Mouse (Mus musculus) CH12.LX (cell line): ENCODE measurements around the gene 4930516K23Rik. TPM values are rescaled to one million over a fixed set of nuclear protein-coding genes. Genes with fewer than 3 reads are reported as not detected.
A peak's percentile ranks its signal among the peaks of the same experiment; 100 is the strongest.

Source experiments
- DNase-seq: peaks from one replicate; pipeline ENCODE4 v3.0.0-alpha.2; 2013; ENCODE audit errors: extremely low read depth
- H3K27ac ChIP-seq: 2 replicates; pipeline ENCODE4 v1.5.1; 2012; ENCODE audit warnings: low read depth, mild to moderate bottlenecking, control low read depth, moderate library complexity; ENCODE audit not compliant: insufficient read depth
- H3K27me3 ChIP-seq: replicated peaks from 2 replicates; pipeline ENCODE3; 2012; ENCODE audit warnings: inconsistent platforms
- H3K36me3 ChIP-seq, 2 experiments: replicated peaks in 1 of 2; 2 replicates each; pipeline versions ENCODE3 to v1.6.1; 2012; ENCODE audit warnings: inconsistent platforms in 1 of 2, low read length in 1 of 2, mild to moderate bottlenecking in 1 of 2, mixed read lengths in 1 of 2, moderate library complexity in 1 of 2; ENCODE audit not compliant: control insufficient read depth in 1 of 2, insufficient read depth in 1 of 2
- H3K4me1 ChIP-seq, 2 experiments: 2 replicates each; pipeline ENCODE4 v1.6.1; 2012; ENCODE audit warnings: inconsistent platforms in 1 of 2, moderate library complexity in 1 of 2; ENCODE audit not compliant: insufficient read depth in 2 of 2, control insufficient read depth in 1 of 2
- H3K4me2 ChIP-seq: 2 replicates; pipeline ENCODE4 v1.6.1; 2012; ENCODE audit warnings: low read depth, mild to moderate bottlenecking, control low read depth; ENCODE audit not compliant: poor library complexity, insufficient read depth, severe bottlenecking
- H3K4me3 ChIP-seq, 3 experiments: fragments of 150-350 bp in 1 of 3; sonication (generic) in 1 of 3; replicated peaks in 1 of 3; 2 replicates each; pipeline versions ENCODE3 to v1.5.1; 2011 to 2012; ENCODE audit warnings: low read depth in 2 of 3, low read length in 2 of 3, mild to moderate bottlenecking in 2 of 3, moderate library complexity in 2 of 3, control low read depth in 1 of 3, improper control_type of control experiment in 1 of 3, inconsistent platforms in 1 of 3, mixed read lengths in 1 of 3; ENCODE audit not compliant: poor library complexity in 1 of 3
- H3K79me2 ChIP-seq: replicated peaks from 2 replicates; pipeline ENCODE4 v1.6.1; 2012; ENCODE audit warnings: mild to moderate bottlenecking, moderate library complexity; ENCODE audit not compliant: control insufficient read depth, poor library complexity, insufficient read depth, severe bottlenecking; ENCODE audit errors: extremely low read depth
- H3K9ac ChIP-seq: 2 replicates; pipeline ENCODE4 v1.6.1; 2012; ENCODE audit warnings: low read depth, mild to moderate bottlenecking, control low read depth, moderate library complexity; ENCODE audit not compliant: insufficient read depth
- H3K9me3 ChIP-seq: replicated peaks from 2 replicates; pipeline ENCODE3; 2012; ENCODE audit warnings: low read length, inconsistent platforms, mixed read lengths
- CHD1 ChIP-seq: IDR thresholded peaks from 2 replicates; pipeline ENCODE4 v1.6.1; 2012; ENCODE audit warnings: low read depth, low read length, improper control_type of control experiment, inconsistent platforms
- CHD2 ChIP-seq: IDR thresholded peaks from 2 replicates; pipeline ENCODE4 v1.6.1; 2011; ENCODE audit warnings: low read length, improper control_type of control experiment
- ELF1 ChIP-seq: IDR thresholded peaks from 2 replicates; pipeline ENCODE4 v1.6.1; 2014; ENCODE audit warnings: low read depth, mild to moderate bottlenecking, inconsistent platforms, low read length, improper control_type of control experiment
- IRF4 ChIP-seq: IDR thresholded peaks from 2 replicates; pipeline ENCODE4 v1.6.1; 2014; ENCODE audit warnings: low read depth, mild to moderate bottlenecking, inconsistent platforms, low read length, improper control_type of control experiment
- MAFK ChIP-seq: IDR thresholded peaks from 2 replicates; pipeline ENCODE4 v1.6.1; 2011; ENCODE audit warnings: low read length, improper control_type of control experiment; ENCODE audit not compliant: insufficient replicate concordance
- MAX ChIP-seq: IDR thresholded peaks from 2 replicates; pipeline ENCODE4 v1.6.1; 2011; ENCODE audit warnings: low read length, improper control_type of control experiment
- NELFE ChIP-seq: IDR thresholded peaks from 2 replicates; pipeline ENCODE4 v1.6.1; 2011; ENCODE audit warnings: low read depth, low read length, improper control_type of control experiment
- NRF1 ChIP-seq: IDR thresholded peaks from 2 replicates; pipeline ENCODE4 v1.6.1; 2014; ENCODE audit warnings: low read depth, mild to moderate bottlenecking, inconsistent platforms, low read length, improper control_type of control experiment, moderate library complexity
- RAD21 ChIP-seq: IDR thresholded peaks from 2 replicates; pipeline ENCODE4 v1.6.1; 2011; ENCODE audit warnings: low read depth, mild to moderate bottlenecking, low read length, improper control_type of control experiment, moderate library complexity
- RCOR1 ChIP-seq: conservative IDR thresholded peaks from 2 replicates; pipeline ENCODE4 v1.6.1; 2012; ENCODE audit warnings: low read depth, mild to moderate bottlenecking, inconsistent platforms, low read length, improper control_type of control experiment
- SMC3 ChIP-seq: IDR thresholded peaks from 2 replicates; pipeline ENCODE4 v1.6.1; 2011; ENCODE audit warnings: low read depth, low read length, improper control_type of control experiment
- TCF12 ChIP-seq: IDR thresholded peaks from 2 replicates; pipeline ENCODE4 v1.6.1; 2014; ENCODE audit warnings: low read depth, mild to moderate bottlenecking, inconsistent platforms, low read length, improper control_type of control experiment
- UBTF ChIP-seq: IDR thresholded peaks from 2 replicates; pipeline ENCODE4 v1.6.1; 2012; ENCODE audit warnings: low read depth, mild to moderate bottlenecking, inconsistent platforms, low read length, improper control_type of control experiment, moderate library complexity
- USF2 ChIP-seq: conservative IDR thresholded peaks from 2 replicates; pipeline ENCODE4 v1.6.1; 2011; ENCODE audit warnings: low read depth, low read length, improper control_type of control experiment
- ZC3H11A ChIP-seq: IDR thresholded peaks from 2 replicates; pipeline ENCODE4 v1.6.1; 2012; ENCODE audit warnings: low read depth, mild to moderate bottlenecking, inconsistent platforms, low read length, improper control_type of control experiment
- ZKSCAN1 ChIP-seq: IDR thresholded peaks from 2 replicates; pipeline ENCODE4 v1.6.1; 2012; ENCODE audit warnings: low read depth, inconsistent platforms, low read length, improper control_type of control experiment, borderline replicate concordance
- dilution Hi-C: fragments of 300-500 bp; cut with MboI; formaldehyde crosslinking; loops from 2 replicates; pipeline ENCODE4 v1.14.3; 2020; ENCODE audit warnings: low sequenced_read_pairs; ENCODE audit not compliant: extremely low pct_unique_long_range_greater_than_20kb, extremely low pct_ligation_motif_present
- in situ Hi-C: fragments of 300-500 bp; cut with MboI; formaldehyde crosslinking; loops from 3 replicates; pipeline ENCODE4 v1.14.3; 2019; ENCODE audit warnings: low sequenced_read_pairs, low pct_ligation_motif_present, low pct_unique_long_range_greater_than_20kb, mixed read lengths
- polyA plus RNA-seq: library from polyadenylated mRNA; unstranded; fragments of >175 nt; gene quantifications from 2 replicates; pipeline ENCODE4 v1.2.1, GENCODE M21; 2012; ENCODE audit warnings: low read depth; ENCODE audit not compliant: insufficient read length
- total RNA-seq, 2 experiments: library from RNA; depleted of rRNA; stranded (reverse); fragments of 300-350 nt in 1 of 2; fragments of >200 nt in 1 of 2; gene quantifications; 2 replicates each; pipeline ENCODE4 v1.2.3; 2012 to 2014

The 4930516K23Rik gene
- total and polyA plus RNA-seq, 3 experiments = 0.04 TPM; not detected in 2

DNA sequence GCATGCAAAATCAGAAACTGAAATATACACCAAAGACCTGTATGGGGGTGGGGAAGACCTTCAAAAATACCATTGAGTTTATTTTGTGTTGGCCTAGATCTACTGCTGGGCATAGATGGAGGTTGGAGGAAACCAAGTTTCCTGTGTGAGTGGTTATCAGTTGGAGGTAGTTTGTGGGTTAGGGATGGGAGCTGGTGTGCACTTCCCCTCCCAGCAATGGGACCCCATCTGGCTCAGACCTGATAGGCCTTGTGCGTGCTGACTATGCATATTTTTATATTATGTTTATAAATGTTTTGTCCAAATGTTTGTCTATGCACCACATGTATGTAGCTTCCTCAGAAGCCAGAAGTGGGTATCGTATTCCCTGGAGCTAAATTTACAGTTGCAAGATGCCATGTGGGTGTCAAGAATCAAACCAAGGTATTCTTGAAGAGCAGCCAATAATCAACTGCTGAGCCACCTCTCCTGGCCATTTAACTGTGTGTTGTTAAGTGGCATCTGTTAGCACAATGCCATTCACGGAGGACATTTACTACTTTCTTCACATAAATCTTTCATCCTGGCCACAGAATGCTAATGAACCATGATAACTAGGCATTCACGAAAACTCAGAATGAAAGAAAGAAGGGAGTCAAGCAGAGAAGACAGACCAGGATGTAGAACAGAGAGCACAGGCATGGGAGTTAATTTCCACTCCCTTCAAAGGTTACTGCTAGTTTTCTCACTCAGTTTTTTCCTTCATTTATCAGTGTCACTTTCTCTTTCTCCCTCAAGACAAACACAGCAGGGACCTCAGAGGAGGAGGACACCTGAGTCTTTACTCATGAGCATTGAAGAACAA is 42.9 kb upstream of the 4930516K23Rik start:
- no peaks in the 10 kb centered on the region for H3K36me3 ChIP-seq
- dilution Hi-C loops = no loop called here
- no peaks in the 10 kb centered on the region for H3K79me2 ChIP-seq
- 0 out of 2 replicates have a peak, but pooled peaks have one; percentile 23 for TF ChIP-seq MAFK
- no peak for TF ChIP-seq ELF1
- H3K9ac ChIP-seq = no peak overlapping the region
- H3K27me3 ChIP-seq = no peaks in the 10 kb centered on the region
- no peak overlapping the region for H3K4me3 ChIP-seq
- in situ Hi-C loops = no loop called here
- H3K4me2 ChIP-seq = no peak overlapping the region
- DNase-seq = no peak
- H3K4me1 ChIP-seq = no peaks in the 10 kb centered on the region
- no peaks in the 10 kb centered on the region for H3K9me3 ChIP-seq
- no peak overlapping the region for H3K27ac ChIP-seq

DNA sequence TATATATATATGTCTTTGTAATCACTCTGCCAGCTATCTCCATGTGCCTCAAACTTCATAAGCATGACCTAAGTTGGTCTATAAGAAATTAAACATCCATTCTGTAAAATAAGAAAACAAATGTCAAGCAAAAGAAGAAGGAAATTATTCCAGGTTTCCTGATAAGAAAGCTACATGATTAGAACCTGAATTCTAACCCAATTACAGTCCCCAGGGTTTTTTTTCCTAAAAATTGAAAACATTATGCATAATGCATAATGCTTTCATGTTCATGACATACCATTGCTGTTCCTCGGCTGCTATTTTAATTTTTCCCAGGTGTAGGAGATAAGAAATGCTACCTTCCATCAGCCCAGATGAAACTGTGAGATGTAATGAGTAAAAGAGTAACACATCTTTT is 24.1 kb upstream of the 4930516K23Rik start, which contains the start of gene Olfr645:
Gene Olfr645 (minus strand): TSS at position 101 of the 400 bp plus-strand sequence.
- Histone ChIP-seq H3K4me1 (peaks cover 0 to 5% of the 10 kb centered on the region in 2 experiments; a peak in 1 of 4 replicates), H3K36me3 (no peaks in the 10 kb centered on the region), H3K79me2 (no peaks in the 10 kb centered on the region), H3K9me3 (no peaks in the 10 kb centered on the region), H3K4me2 (no peak within 1 kb of the TSS), H3K9ac (no peak within 1 kb of the TSS), H3K27me3 (no peaks in the 10 kb centered on the region), H3K4me3 (no peak within 1 kb of the TSS), H3K27ac (no peak within 1 kb of the TSS)
- dilution Hi-C loops (no loop called here), in situ Hi-C loops (no loop called here)
- no peak for TF ChIP-seq RAD21
- TF ChIP-seq CHD2 = no peak
- no peak for TF ChIP-seq IRF4
- no peak for TF ChIP-seq RCOR1
- TF ChIP-seq MAX = no peak
- no peak for TF ChIP-seq SMC3
- TF ChIP-seq USF2 = no peak
- TF ChIP-seq MAFK = no peak
- no peak for TF ChIP-seq ZKSCAN1
- no peak for TF ChIP-seq ZC3H11A
- no peak for TF ChIP-seq UBTF
- TF ChIP-seq NELFE = no peak
- TF ChIP-seq NRF1 = no peak
- TF ChIP-seq TCF12 = no peak
- TF ChIP-seq CHD1 = no peak
- DNase-seq = no peak
